Mouse (Mus musculus) liver, postnatal 0 days (tissue): Measurements from ENCODE around the gene Ostf1. TPM values are rescaled to one million over a fixed set of nuclear protein-coding genes. Genes with fewer than 3 reads are reported as not detected.
"Not testable (repeated sequence)": the region's sequence is repeated elsewhere in the genome, so short reads cannot be mapped to it uniquely, and the experiment has no call there.

Experiments
- ATAC-seq: fragments of 200-750 bp; cut with Nextera tagmentation; 2 replicates; pipeline ENCODE4 v1.8.0; 2017; ENCODE audit warnings: mild to moderate bottlenecking, moderate library complexity
- DNase-seq: peaks from one replicate; pipeline ENCODE4 v3.0.0-alpha.2; 2016
- H3K27ac ChIP-seq: fragments of 300-500 bp; sonication (generic); 2 replicates; pipeline ENCODE4 v1.5.1; 2014; ENCODE audit warnings: antibody characterized with exemption, moderate library complexity, mild to moderate bottlenecking, low read depth
- H3K27me3 ChIP-seq: fragments of 300-500 bp; sonication (generic); 2 replicates; pipeline ENCODE4 v1.6.1; 2014; ENCODE audit warnings: low read length, control low read depth, mixed read lengths; ENCODE audit not compliant: insufficient read depth
- H3K36me3 ChIP-seq: fragments of 300-500 bp; sonication (generic); replicated peaks from 2 replicates; pipeline ENCODE4 v1.6.1; 2014; ENCODE audit warnings: mild to moderate bottlenecking, control low read depth, low read length, moderate library complexity, mixed read lengths; ENCODE audit not compliant: insufficient read depth
- H3K4me1 ChIP-seq: fragments of 300-500 bp; sonication (generic); 2 replicates; pipeline ENCODE4 v1.6.1; 2014; ENCODE audit warnings: antibody characterized with exemption, mild to moderate bottlenecking, control low read depth; ENCODE audit not compliant: insufficient read depth
- H3K4me2 ChIP-seq: fragments of 300-500 bp; sonication (generic); 2 replicates; pipeline ENCODE4 v1.6.1; 2014; ENCODE audit warnings: low read depth, mild to moderate bottlenecking, low read length, moderate library complexity, mixed read lengths
- H3K4me3 ChIP-seq: fragments of 300-500 bp; sonication (generic); 2 replicates; pipeline ENCODE4 v1.5.1; 2014; ENCODE audit warnings: low read depth, low read length
- H3K9ac ChIP-seq: fragments of 300-500 bp; sonication (generic); replicated peaks from 2 replicates; pipeline ENCODE4 v1.6.1; 2014; ENCODE audit warnings: mild to moderate bottlenecking, moderate library complexity
- H3K9me3 ChIP-seq: fragments of 300-500 bp; sonication (generic); 2 replicates; pipeline ENCODE4 v1.6.1; 2016; ENCODE audit warnings: mild to moderate bottlenecking, control low read depth, low read length, mixed read lengths
- CTCF ChIP-seq: sonication (generic); IDR thresholded peaks from 2 replicates; pipeline ENCODE4 v1.5.1; 2016; ENCODE audit warnings: antibody characterized with exemption, low read depth
- EP300 ChIP-seq: IDR thresholded peaks from 2 replicates; pipeline ENCODE4 v1.6.1; 2016; ENCODE audit warnings: antibody characterized with exemption, low read depth, mild to moderate bottlenecking
- WGBS: fragments of 180-500 bp; shearing (Covaris S2); extraction: QIAGEN DNeasy Blood & Tissue Kit; methylation state at CpG from one replicate; pipeline ENCODE4 v1.1.7; 2014; ENCODE audit not compliant: insufficient replicate concordance; 5-methylcytosine and 5-hydroxymethylcytosine counted together
- polyA plus RNA-seq: library from polyadenylated mRNA; unstranded; fragments of >200 nt; fragmentation: Nextera tagmentation; extraction: Ambion mirVana; gene quantifications from 2 replicates; pipeline ENCODE4 v1.2.1, GENCODE M21; 2015

The Ostf1 gene
- polyA plus RNA-seq, 1 experiment from 2014 or later: 93.7 TPM

DNA sequence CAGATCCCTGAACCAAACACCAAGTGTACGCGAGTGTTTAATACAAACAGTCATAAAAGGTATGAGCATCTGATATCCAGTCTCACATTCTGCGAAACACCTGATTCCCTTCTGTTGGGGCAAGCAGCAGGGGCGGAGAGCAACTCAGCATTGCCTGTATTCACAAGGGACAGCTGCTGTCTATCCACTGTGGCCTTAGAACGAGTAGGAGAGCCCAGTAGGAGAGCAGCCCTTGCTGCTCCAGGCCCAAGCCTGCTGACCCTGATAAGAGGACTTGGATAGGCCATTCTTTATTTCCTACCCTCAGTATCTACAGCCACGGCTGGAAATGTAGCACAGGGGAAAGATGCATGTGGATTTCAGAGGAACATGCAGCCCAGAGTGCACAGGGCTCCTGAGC, 38.7 kb downstream of the Ostf1 start:
- Histone ChIP-seq H3K9me3 (no peaks in the 10 kb centered on the region), H3K27ac (no peak overlapping the region), H3K9ac (no peak overlapping the region), H3K36me3 (peaks cover 27% of the 10 kb centered on the region; the same call in 1 of the 2 replicates), H3K4me3 (no peak overlapping the region), H3K4me2 (no peak overlapping the region), H3K27me3 (no peaks in the 10 kb centered on the region), H3K4me1 (no peaks in the 10 kb centered on the region)
- no peak for DNase-seq
- WGBS: 87% methylated on average over 6 of the region's 6 CpGs
- TF ChIP-seq CTCF (no peak), EP300 (no peak)
- ATAC-seq: no peak

GRCm38 (mm10) chr19:18590942-18591354, 40.7 kb downstream of the Ostf1 start:
- no peak overlapping the region for H3K27ac ChIP-seq
- WGBS: 49% methylated on average over 5 of the region's 5 CpGs
- ATAC-seq: no peak

GRCm38 (mm10) chr19:18590234-18590633, 41.4 kb downstream of the Ostf1 start:
- peaks cover 53% of the 10 kb centered on the region for H3K36me3 ChIP-seq
- no peak overlapping the region for H3K27ac ChIP-seq
- TF ChIP-seq CTCF: no peak
- no peak for TF ChIP-seq EP300
- H3K27me3 ChIP-seq: no peaks in the 10 kb centered on the region
- DNase-seq (no peak), ATAC-seq (no peak)
- no peak overlapping the region for H3K4me2 ChIP-seq
- WGBS: 81% methylated on average over 5 of the region's 5 CpGs
- H3K4me1 ChIP-seq: no peaks in the 10 kb centered on the region
- H3K9ac ChIP-seq: no peak overlapping the region
- H3K9me3 ChIP-seq: no peaks in the 10 kb centered on the region
- no peak overlapping the region for H3K4me3 ChIP-seq

More at GRCm38 (mm10) chr19:18590942-18591354, 40.7 kb downstream of the Ostf1 start:
- no peak overlapping the region for H3K4me2 ChIP-seq
- no peak overlapping the region for H3K4me3 ChIP-seq
- H3K36me3 ChIP-seq: peaks cover 46% of the 10 kb centered on the region
- no peaks in the 10 kb centered on the region for H3K4me1 ChIP-seq
- DNase-seq: no peak
- no peak for TF ChIP-seq CTCF
- no peak for TF ChIP-seq EP300
- H3K9ac ChIP-seq: no peak overlapping the region
- no peaks in the 10 kb centered on the region for H3K27me3 ChIP-seq
- no peaks in the 10 kb centered on the region for H3K9me3 ChIP-seq

DNA sequence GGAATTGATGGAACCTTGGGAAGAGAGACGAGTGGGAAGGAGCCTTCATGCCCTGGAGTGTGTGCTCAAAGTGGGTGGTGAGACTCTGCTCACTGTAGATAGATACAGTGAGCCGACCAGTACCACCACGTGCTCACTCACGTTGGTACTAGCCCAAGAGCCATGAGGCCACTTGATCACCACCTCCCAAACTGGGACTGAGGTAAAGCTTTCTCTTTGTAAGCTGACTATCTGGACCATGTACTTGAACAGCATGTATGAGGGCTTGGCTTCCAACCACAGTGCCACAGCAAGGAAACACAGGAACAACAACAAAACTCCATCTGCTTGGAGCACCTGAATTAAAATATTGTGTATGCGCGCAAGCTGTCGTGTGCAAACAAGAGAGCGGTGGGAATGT, 42.3 kb downstream of the Ostf1 start:
- peaks cover 59% of the 10 kb centered on the region for H3K36me3 ChIP-seq
- ATAC-seq (no peak), DNase-seq (no peak)
- H3K4me1 ChIP-seq: no peaks in the 10 kb centered on the region
- H3K27ac ChIP-seq: no peak overlapping the region
- H3K27me3 ChIP-seq: no peaks in the 10 kb centered on the region
- no peak overlapping the region for H3K4me2 ChIP-seq
- H3K4me3 ChIP-seq: no peak overlapping the region
- no peak for TF ChIP-seq EP300
- TF ChIP-seq CTCF: no peak
- 81% methylated on average over 8 of the region's 8 CpGs for WGBS
- H3K9ac ChIP-seq: no peak overlapping the region
- no peaks in the 10 kb centered on the region for H3K9me3 ChIP-seq

DNA sequence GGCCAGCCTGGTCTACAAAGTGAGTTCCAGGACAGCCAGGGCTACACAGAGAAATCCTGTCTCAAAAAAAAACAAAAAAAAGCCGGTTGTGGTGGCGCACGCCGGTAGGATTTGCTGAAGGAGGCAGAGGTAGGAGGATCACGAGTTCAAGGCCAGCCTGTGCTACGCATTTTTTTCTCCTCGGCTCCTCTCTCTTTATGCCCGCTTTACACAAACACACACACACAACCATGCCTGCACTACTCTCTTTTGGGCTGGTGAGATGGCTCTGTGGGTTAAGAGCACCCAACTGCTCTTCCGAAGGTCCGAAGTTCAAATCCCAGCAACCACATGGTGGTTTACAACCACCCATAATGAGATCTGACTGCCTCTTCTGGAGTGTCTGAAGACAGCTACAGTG, 42.8 kb downstream of the Ostf1 start:
- H3K27me3 ChIP-seq, ATAC-seq, H3K4me2 ChIP-seq, H3K27ac ChIP-seq, DNase-seq, H3K4me3 ChIP-seq, H3K9ac ChIP-seq, H3K9me3 ChIP-seq, H3K4me1 ChIP-seq: not testable (repeated sequence)
- peaks cover 60% of the 10 kb centered on the region for H3K36me3 ChIP-seq
- WGBS: 94% methylated on average over 10 of the region's 10 CpGs

DNA sequence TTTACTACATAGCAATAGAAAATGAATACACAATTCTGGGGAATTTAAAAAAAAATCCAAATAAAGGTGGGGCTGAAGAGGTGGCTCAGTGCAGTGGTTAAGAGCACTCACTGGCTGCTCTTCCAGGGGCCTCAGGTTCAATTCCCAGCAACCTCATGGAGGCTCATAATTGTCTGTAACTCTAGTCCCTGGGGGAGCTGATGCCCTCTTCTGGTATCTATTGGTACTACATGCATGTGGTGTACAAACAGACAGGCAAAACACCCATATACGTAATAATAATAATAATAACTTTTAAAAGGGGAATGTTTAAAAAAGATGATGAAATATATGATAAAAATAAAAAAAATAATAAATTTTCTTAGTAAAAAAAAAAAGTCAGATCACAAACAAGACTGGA, 43.4 kb downstream of the Ostf1 start:
- WGBS: 95% methylated on average over 1 of the region's 1 CpGs
- no peak overlapping the region for H3K9ac ChIP-seq
- H3K27ac ChIP-seq: no peak overlapping the region
- TF ChIP-seq CTCF: peak; percentile 63
- TF ChIP-seq EP300: no peak
- H3K36me3 ChIP-seq: peaks cover 57% of the 10 kb centered on the region
- ATAC-seq: no peak
- H3K4me3 ChIP-seq: no peak overlapping the region
- H3K9me3 ChIP-seq: no peaks in the 10 kb centered on the region
- H3K4me2 ChIP-seq: no peak overlapping the region
- H3K27me3 ChIP-seq: no peaks in the 10 kb centered on the region
- H3K4me1 ChIP-seq: peaks cover 1% of the 10 kb centered on the region; the same call in 1 of the 2 replicates
- DNase-seq: no peak

- Histone ChIP-seq H3K4me1 (peaks cover 4% of the 10 kb centered on the region; the same call in 1 of the 2 replicates), H3K36me3 (peaks cover 53% of the 10 kb centered on the region), H3K9ac (no peak overlapping the region), H3K4me3 (no peak overlapping the region), H3K27me3 (no peaks in the 10 kb centered on the region), H3K4me2 (no peak overlapping the region), H3K9me3 (no peaks in the 10 kb centered on the region), H3K27ac (no peak overlapping the region)
- no peak for TF ChIP-seq EP300
- ATAC-seq (no peak), DNase-seq (no peak)
- WGBS: 90% methylated on average over 9 of the region's 9 CpGs
Observed at GRCm38 (mm10) chr19:18587118-18587517, 44.5 kb downstream of the Ostf1 start.
